Mouse (Mus musculus) brown adipose tissue, adult 24 weeks (tissue): ENCODE measurements around the gene P2ry1. TPM values are rescaled to one million over a fixed set of nuclear protein-coding genes. Genes with fewer than 3 reads are reported as not detected.
A peak's percentile ranks its signal among the peaks of the same experiment; 100 is the strongest.

ENCODE experiments used
- H3K27ac ChIP-seq: fragments of 200-500 bp; replicated peaks from 2 replicates; pipeline ENCODE4 v1.5.1; 2012; ENCODE audit warnings: low read depth, mild to moderate bottlenecking, low read length
- H3K4me1 ChIP-seq: fragments of 200-500 bp; 2 replicates; pipeline ENCODE4 v1.6.1; 2012; ENCODE audit warnings: low read length, mixed read lengths; ENCODE audit not compliant: control insufficient read depth, insufficient read depth, insufficient read length
- H3K4me3 ChIP-seq: fragments of 200-500 bp; 2 replicates; pipeline ENCODE4 v1.5.1; 2012; ENCODE audit warnings: low read depth, mild to moderate bottlenecking, low read length, moderate library complexity; ENCODE audit not compliant: insufficient read depth
- polyA plus RNA-seq: library from polyadenylated mRNA; stranded (reverse); fragments of >200 nt; gene quantifications from 2 replicates; pipeline ENCODE4 v1.2.4, GENCODE M21; 2012; ENCODE audit not compliant: missing spikeins, insufficient read depth, insufficient read length

P2ry1 gene
- 11.4 and 13.8 TPM in 2 replicates for polyA plus RNA-seq

DNA sequence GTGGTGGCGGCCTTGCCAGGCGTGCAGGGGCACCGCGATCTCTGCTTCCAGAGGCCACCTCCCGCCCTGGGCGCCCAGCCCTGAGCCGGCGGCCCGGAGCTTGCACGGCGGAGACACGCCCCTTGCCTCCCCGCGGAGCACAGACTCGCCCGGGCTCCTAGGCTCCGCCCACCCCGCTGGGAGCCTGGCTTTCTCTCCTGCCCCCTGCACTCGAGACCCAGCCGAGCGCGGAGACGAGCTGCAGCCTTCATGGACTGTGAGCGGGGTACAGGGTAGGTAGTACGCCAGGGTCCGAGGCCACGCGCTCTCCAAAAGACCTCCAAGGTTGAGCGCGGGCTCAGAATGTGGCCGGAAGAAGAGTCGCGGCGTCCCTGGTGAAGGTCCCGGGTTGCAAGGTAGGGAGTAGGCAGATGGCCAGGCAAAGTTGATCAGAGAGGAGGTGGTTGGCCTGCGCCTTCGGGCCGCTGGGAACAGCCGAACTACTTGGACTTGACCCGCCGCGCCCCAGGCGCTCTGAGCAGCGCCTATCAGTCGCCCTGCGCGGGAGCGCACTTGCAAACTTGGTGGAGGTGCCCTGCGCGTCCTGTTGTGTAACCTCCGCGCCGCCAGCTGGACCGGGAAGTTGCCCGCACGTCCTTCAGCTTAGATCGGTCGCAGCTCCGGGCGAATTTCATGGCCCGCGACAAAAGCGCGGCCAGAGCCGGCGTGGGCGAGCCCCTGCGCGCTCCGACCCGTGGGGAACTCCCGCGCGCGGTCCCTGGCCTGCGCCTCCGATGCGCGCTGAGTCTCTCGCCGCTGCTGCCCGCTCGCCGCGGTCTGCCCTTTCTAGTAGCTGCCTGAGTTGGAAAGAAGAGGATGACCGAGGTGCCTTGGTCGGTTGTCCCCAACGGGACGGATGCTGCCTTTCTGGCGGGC is at the start of gene P2ry1:
Gene P2ry1 (plus strand): TSS at position 209 of the 915 bp plus-strand sequence.
- Histone ChIP-seq H3K4me1 (peaks cover 3% of the 10 kb centered on the region; the same call in 1 of the 2 replicates), H3K4me3 (peak within 1 kb of the TSS; percentile 76), H3K27ac (peak within 1 kb of the TSS; percentile 25; the same call in 1 of the 2 replicates)

- H3K4me3 ChIP-seq = no peak overlapping the region
- no peaks in the 10 kb centered on the region for H3K4me1 ChIP-seq
- no peak overlapping the region for H3K27ac ChIP-seq
Measured at GRCm38 (mm10) chr3:60953199-60953736, 49.3 kb upstream of the P2ry1 start.

DNA sequence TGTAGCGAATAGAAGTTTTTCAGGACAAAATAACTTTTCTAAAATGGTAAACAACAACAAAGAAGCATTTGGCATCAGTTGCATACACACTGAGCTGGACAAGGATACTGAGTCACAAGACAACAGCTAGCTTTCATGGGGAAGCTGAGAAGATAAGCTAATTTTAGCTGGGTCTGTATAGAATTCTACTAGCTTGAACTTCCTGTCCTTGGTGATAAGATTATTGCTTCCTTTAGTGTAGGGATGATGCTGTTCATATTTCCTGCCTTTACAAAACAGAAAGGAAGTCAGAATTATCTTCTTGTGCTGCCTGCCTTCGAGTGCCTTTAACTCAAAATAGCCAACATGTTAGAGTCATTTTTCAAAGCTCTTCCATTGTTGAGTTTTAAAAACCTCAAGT is 48.5 kb upstream of the P2ry1 start:
- Histone ChIP-seq H3K4me3 (no peak overlapping the region), H3K4me1 (no peaks in the 10 kb centered on the region), H3K27ac (no peak overlapping the region)

GRCm38 (mm10) chr3:60958769-60959168 is 43.8 kb upstream of the P2ry1 start:
- no peak overlapping the region for H3K4me3 ChIP-seq
- no peak overlapping the region for H3K27ac ChIP-seq
- H3K4me1 ChIP-seq = no peaks in the 10 kb centered on the region

- Histone ChIP-seq H3K4me1 (no peaks in the 10 kb centered on the region), H3K27ac (no peak overlapping the region), H3K4me3 (no peak overlapping the region)
Measured at GRCm38 (mm10) chr3:60965137-60965536, 37.5 kb upstream of the P2ry1 start.

DNA sequence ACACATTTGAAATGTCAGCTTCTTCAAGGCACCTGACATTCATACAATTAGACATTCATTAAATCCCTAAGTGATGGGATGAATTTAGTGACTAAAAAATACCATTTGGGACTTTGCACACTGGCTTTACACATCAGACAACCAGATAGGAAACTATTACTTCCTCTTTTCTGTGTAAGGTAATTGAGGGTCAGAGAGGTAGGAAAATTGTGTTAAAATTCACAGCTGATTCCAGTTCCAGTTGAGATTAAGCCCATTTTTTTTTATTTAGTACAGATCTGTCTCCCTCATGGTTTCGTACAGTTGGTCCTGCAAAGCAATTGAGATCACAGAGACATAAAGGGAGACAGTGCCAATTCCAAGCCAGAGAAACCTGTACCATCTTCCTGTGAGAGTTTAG is 27.7 kb upstream of the P2ry1 start:
- H3K4me3 ChIP-seq = no peak overlapping the region
- no peak overlapping the region for H3K27ac ChIP-seq
- no peaks in the 10 kb centered on the region for H3K4me1 ChIP-seq

DNA sequence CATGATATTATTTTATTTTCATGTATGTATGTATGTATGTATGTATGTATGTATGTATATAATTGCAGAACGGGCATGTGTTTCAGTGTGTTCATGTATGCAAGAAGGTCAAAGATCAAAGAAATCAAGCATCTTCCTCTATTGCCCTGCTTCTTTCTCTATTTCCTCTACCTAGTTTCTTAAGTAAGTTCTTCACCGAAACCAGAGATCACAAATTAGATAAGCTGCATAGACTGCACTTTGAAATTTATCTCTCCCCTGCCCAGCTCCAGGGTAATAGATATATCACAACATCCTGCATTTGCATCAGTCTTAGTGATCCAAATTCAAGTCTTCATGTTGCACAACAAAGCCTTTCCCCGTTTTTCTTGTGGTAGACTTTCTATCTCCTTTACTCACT is 20.5 kb upstream of the P2ry1 start:
- no peaks in the 10 kb centered on the region for H3K4me1 ChIP-seq
- no peak overlapping the region for H3K27ac ChIP-seq
- H3K4me3 ChIP-seq = no peak overlapping the region

GRCm38 (mm10) chr3:60998064-60998463 is 4.5 kb upstream of the P2ry1 start:
- Histone ChIP-seq H3K4me1 (no peaks in the 10 kb centered on the region), H3K4me3 (no peak overlapping the region), H3K27ac (no peak overlapping the region)

DNA sequence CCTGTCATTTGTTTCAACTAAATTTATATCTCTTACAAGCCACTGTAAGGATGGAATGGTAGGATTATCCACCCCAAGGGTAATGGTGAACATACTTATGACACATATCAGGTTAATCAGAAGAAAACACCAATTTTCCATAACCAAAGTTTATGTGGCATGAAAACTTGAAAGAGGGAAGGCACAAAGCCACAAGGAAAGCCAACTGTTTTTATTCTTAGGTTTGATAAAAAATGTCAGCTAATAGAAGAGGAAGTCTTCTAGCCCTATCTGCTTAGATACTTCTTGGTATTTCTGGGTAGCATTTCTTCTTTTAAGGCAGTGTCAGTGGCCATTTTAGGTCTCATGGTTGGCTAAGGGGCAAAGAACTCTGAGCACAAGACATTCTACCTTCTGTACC is 2.9 kb upstream of the P2ry1 start:
- Histone ChIP-seq H3K27ac (no peak overlapping the region), H3K4me3 (no peak overlapping the region)

GRCm38 (mm10) chr3:61000747-61001146 is 1.8 kb upstream of the P2ry1 start:
- Histone ChIP-seq H3K4me1 (peaks cover 3% of the 10 kb centered on the region; the same call in 1 of the 2 replicates), H3K4me3 (no peak overlapping the region), H3K27ac (no peak overlapping the region)

More for the DNA sequence above, 2.9 kb upstream of the P2ry1 start:
- peaks cover 3% of the 10 kb centered on the region; the same call in 1 of the 2 replicates for H3K4me1 ChIP-seq

- Histone ChIP-seq H3K4me3 (peak overlapping the region; percentile 76), H3K27ac (no peak overlapping the region)
Measured at GRCm38 (mm10) chr3:61001852-61002586, 576 bp upstream of the P2ry1 start.

DNA sequence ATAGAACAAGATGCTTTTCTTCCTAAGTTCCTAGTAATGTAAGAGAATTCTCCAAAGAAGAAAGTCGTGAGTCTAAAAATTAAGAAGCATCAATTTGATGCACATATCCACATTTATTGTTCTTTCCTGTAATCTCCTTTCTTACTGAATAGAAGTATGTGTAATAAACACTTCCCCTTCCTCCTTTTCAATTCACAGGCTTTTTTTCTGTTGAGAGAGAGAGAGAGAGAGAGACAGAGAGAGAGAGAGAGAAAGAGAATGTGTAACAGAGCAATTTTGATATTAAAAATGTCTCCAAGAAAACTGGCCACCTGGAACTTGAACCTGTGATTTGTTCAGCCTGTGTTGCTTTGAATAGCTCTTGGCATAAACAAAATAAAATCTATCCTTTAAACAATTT is 2.0 kb downstream of the P2ry1 start:
- Histone ChIP-seq H3K27ac (no peak overlapping the region), H3K4me3 (no peak overlapping the region)

More at GRCm38 (mm10) chr3:61001852-61002586, 576 bp upstream of the P2ry1 start:
- peaks cover 3% of the 10 kb centered on the region; the same call in 1 of the 2 replicates for H3K4me1 ChIP-seq

GRCm38 (mm10) chr3:61011660-61012059 is 9.1 kb downstream of the P2ry1 start:
- no peak overlapping the region for H3K27ac ChIP-seq
- H3K4me3 ChIP-seq = no peak overlapping the region
- H3K4me1 ChIP-seq = no peaks in the 10 kb centered on the region

More for the DNA sequence above, 2.0 kb downstream of the P2ry1 start:
- peaks cover 3% of the 10 kb centered on the region; the same call in 1 of the 2 replicates for H3K4me1 ChIP-seq

DNA sequence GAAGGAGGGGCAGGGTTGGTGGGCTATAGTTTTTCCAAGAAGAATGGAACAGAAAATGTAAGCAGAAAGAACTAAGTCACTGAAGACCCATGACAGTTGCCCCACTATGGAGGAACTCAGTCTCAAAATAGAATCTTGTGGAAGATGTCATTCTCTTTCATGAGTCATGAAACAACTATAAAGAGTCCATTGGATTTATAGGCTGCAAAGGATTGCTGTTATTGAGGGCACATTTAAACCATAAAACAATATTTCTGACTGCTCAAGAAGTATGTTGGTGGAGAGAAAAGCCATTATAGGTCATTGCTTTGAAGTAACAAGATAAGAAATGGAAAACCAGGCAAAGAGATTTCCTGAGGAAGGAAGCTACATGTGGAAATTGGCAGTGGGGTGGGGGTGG is 10.0 kb downstream of the P2ry1 start:
- no peaks in the 10 kb centered on the region for H3K4me1 ChIP-seq
- H3K4me3 ChIP-seq = no peak overlapping the region
- H3K27ac ChIP-seq = no peak overlapping the region

- Histone ChIP-seq H3K4me3 (no peak overlapping the region), H3K4me1 (no peaks in the 10 kb centered on the region), H3K27ac (no peak overlapping the region)
Measured at GRCm38 (mm10) chr3:61016733-61017132, 14.1 kb downstream of the P2ry1 start.
